Mouse (Mus musculus) skeletal muscle tissue, postnatal 0 days (tissue): Measurements from ENCODE around the gene Prpsap2. TPM values are rescaled to one million over a fixed set of nuclear protein-coding genes. Genes with fewer than 3 reads are reported as not detected.

Experiments used
- polyA plus RNA-seq: library from polyadenylated mRNA; unstranded; fragments of >200 nt; fragmentation: Nextera tagmentation; extraction: Ambion mirVana; gene quantifications from 2 replicates; pipeline ENCODE4 v1.2.1, GENCODE M21; 2015

Gene Prpsap2
- polyA plus RNA-seq, result 7.9 and 9.4 TPM in 2 replicates

GRCm38 (mm10) chr11:61761584-61762407 lies at the start of gene Prpsap2:
Prpsap2 (minus strand) TSS chr11:61762088.

DNA sequence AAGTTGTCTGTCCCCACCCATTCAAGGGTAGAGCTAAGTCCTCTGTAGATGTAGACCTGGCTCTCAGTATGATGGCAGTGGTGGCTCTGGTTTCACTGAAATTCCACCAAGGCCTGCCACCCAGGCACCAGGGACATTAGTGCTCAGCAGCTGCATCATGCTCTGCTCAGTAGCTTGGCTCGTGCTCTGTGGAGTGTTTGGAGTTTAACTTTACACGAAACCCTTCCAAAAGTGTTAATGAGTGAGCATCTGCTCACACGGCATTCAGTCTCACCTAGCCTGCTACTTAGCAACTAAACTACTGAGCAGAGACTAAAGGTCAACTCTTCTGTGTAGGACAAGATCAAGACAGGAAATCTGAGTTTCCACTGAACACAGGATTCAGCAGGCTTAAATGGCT lies 41.3 kb downstream of the Prpsap2 start, which contains the start of gene Slc5a10:
Gene Slc5a10, minus strand, starts transcription at position 191 of the 400 bp plus-strand sequence.

DNA sequence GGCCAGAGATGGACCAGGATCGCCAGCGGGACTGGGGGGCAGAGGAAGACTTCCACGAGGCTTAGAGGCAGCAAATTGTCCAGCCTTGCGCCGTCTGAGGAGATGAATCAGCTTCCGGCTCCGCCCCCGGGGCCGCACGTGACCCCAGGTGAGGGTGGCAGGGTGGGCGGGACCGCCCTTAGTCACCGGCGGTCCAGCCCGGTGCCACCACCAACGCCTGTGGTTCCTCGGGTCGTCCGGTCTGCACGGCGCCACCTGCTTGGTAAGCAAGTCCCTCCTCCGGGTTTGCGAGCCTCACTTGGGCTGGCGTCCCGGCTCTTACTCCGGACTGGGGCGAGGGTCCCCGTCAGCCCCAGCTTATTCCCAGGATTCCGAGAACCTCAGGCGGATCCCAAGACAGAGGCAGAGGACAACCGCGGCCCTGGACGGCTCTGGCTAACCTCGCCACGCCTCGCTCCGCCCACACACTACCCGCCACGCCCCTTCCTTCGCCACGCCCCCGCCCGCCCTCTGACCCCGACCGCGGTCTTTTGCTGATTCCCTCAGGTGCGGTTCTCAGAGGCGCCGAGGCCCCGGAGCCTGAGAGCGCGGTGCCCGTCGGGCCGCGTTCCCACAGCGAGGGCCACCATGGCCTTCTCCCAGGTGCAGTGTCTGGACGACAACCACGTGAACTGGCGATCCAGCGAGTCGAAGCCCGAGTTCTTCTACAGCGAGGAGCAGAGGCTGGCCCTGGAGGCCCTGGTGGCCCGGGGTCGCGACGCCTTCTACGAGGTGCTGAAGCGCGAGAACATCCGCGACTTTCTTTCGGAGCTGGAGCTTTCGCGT lies 77.8 kb downstream of the Prpsap2 start, which contains the start of gene Fam83g:
Gene Fam83g, plus strand, starts transcription at position 185 of the 825 bp plus-strand sequence.

Other genes starting within 250 kb of the Prpsap2 start
- 12.8 and 14.8 TPM in 2 replicates for gene Epn2, start 182.4 kb downstream of the Prpsap2 start, polyA plus RNA-seq
- gene Grap, start 108.8 kb downstream of the Prpsap2 start, polyA plus RNA-seq, result 7.9 and 10.5 TPM in 2 replicates
- 0.21 and 0.66 TPM in 2 replicates for gene Fam83g, start 78.0 kb downstream of the Prpsap2 start, polyA plus RNA-seq
- 0.13 TPM in 1 of 2 replicates, not detected in the other for gene Slc5a10, start 41.3 kb downstream of the Prpsap2 start, polyA plus RNA-seq
- gene Ulk2, start 93.0 kb upstream of the Prpsap2 start, polyA plus RNA-seq, result 11.1 TPM in 2 replicates
- 5.9 and 7.2 TPM in 2 replicates for gene Akap10, start 168.2 kb upstream of the Prpsap2 start, polyA plus RNA-seq
- gene Specc1, start 194.7 kb upstream of the Prpsap2 start, polyA plus RNA-seq, result 3.1 and 4.0 TPM in 2 replicates